Mouse (Mus musculus) MEL (cell line): ENCODE results near the gene Adgrf5.

Experiments used
- CTCF ChIP-seq, 3 experiments: IDR thresholded peaks in 2 of 3; conservative IDR thresholded peaks in 1 of 3; 2 replicates each; pipeline ENCODE4 v1.5.1; 2011 to 2012; ENCODE audit warnings: low read length in 3 of 3, low read depth in 2 of 3, mild to moderate bottlenecking in 2 of 3, improper control_type of control experiment in 1 of 3, inconsistent platforms in 1 of 3, mixed read lengths in 1 of 3, moderate library complexity in 1 of 3; ENCODE audit not compliant: control insufficient read depth in 1 of 3, insufficient read depth in 1 of 3, poor library complexity in 1 of 3, severe bottlenecking in 1 of 3
- POLR2A ChIP-seq, 2 experiments: IDR thresholded peaks; 2 replicates each; pipeline ENCODE4 v1.6.1; 2011 to 2012; ENCODE audit warnings: low read length in 2 of 2, mild to moderate bottlenecking in 2 of 2, control low read depth in 1 of 2, improper control_type of control experiment in 1 of 2, low read depth in 1 of 2, moderate library complexity in 1 of 2; ENCODE audit not compliant: control insufficient read depth in 1 of 2, insufficient read depth in 1 of 2, poor library complexity in 1 of 2
- TBP ChIP-seq: IDR thresholded peaks from 2 replicates; pipeline ENCODE4 v1.8.0; 2011; ENCODE audit warnings: low read depth, low read length, improper control_type of control experiment
- USF1 ChIP-seq: IDR thresholded peaks from 2 replicates; pipeline ENCODE4 v1.6.1; 2014; ENCODE audit warnings: low read depth, mild to moderate bottlenecking, inconsistent platforms, low read length, improper control_type of control experiment, moderate library complexity

- TF ChIP-seq POLR2A (IDR thresholded peaks at IDR 0.05; ENCODE audit: control insufficient read depth in 1 of 2, insufficient read depth in 1 of 2, low read depth in 1 of 2, low read length in 2 of 2, poor library complexity in 1 of 2) (no peak), CTCF (IDR thresholded peaks at IDR 0.05 in 2 of 3, conservative IDR thresholded peaks at IDR 0.05 in 1 of 3; ENCODE audit: control insufficient read depth in 1 of 3, insufficient read depth in 1 of 3, low read depth in 2 of 3, low read length in 3 of 3, poor library complexity in 1 of 3, severe bottlenecking in 1 of 3) (no peak), USF1 (no peak), TBP (no peak)
Observed at GRCm38 (mm10) chr17:43503861-43504593, 143.8 kb downstream of the Adgrf5 start.
